Mouse (Mus musculus): ENCODE data around the gene Rdh19.
"Not testable (repeated sequence)": the region's sequence is repeated elsewhere in the genome, so short reads cannot be mapped to it uniquely, and the experiment has no call there.

Rdh19 gene

GRCm38 (mm10) chr10:127849628-127850027 is at the start of gene Rdh19:
TSS of gene Rdh19 (plus strand) at chr10:127849928.
- DNase-seq (ENCODE audit: low spot score) = no peak

GRCm38 (mm10) chr10:127800891-127801290 is 48.8 kb upstream of the Rdh19 start, which contains the start of gene Rdh16:
TSS of gene Rdh16 (plus strand) at chr10:127801152.
- no peak for DNase-seq (ENCODE audit: low spot score)

- no peak for DNase-seq (ENCODE audit: low spot score)
Measured at GRCm38 (mm10) chr10:127801612-127802011, 48.1 kb upstream of the Rdh19 start.

- DNase-seq (ENCODE audit: low spot score) = no peak
Measured at GRCm38 (mm10) chr10:127802236-127802635, 47.5 kb upstream of the Rdh19 start.

- no peak for DNase-seq (ENCODE audit: low spot score)
Measured at GRCm38 (mm10) chr10:127804416-127804815, 45.3 kb upstream of the Rdh19 start.

- DNase-seq (ENCODE audit: low spot score) = no peak
Measured at GRCm38 (mm10) chr10:127815888-127816287, 33.8 kb upstream of the Rdh19 start.

- not testable (repeated sequence) for DNase-seq (ENCODE audit: low spot score)
Measured at GRCm38 (mm10) chr10:127817268-127817910, 32.3 kb upstream of the Rdh19 start.

GRCm38 (mm10) chr10:127821806-127822205 is 27.9 kb upstream of the Rdh19 start:
- DNase-seq (ENCODE audit: low spot score) = not testable (repeated sequence)

GRCm38 (mm10) chr10:127825386-127825785 is 24.3 kb upstream of the Rdh19 start:
- DNase-seq (ENCODE audit: low spot score) = no peak

GRCm38 (mm10) chr10:127829121-127829520 is 20.6 kb upstream of the Rdh19 start:
- no peak for DNase-seq (ENCODE audit: low spot score)

- DNase-seq (ENCODE audit: low spot score) = not testable (repeated sequence)
Measured at GRCm38 (mm10) chr10:127834186-127834585, 15.5 kb upstream of the Rdh19 start.

- no peak for DNase-seq (ENCODE audit: low spot score)
Measured at GRCm38 (mm10) chr10:127835292-127835691, 14.4 kb upstream of the Rdh19 start.

- DNase-seq (ENCODE audit: low spot score) = not testable (repeated sequence)
Measured at GRCm38 (mm10) chr10:127837793-127838192, 11.9 kb upstream of the Rdh19 start.

- DNase-seq (ENCODE audit: low spot score) = no peak
Measured at GRCm38 (mm10) chr10:127838539-127838938, 11.2 kb upstream of the Rdh19 start.

- DNase-seq (ENCODE audit: low spot score) = no peak
Measured at GRCm38 (mm10) chr10:127840776-127841175, 9.0 kb upstream of the Rdh19 start.

GRCm38 (mm10) chr10:127845945-127846344 is 3.8 kb upstream of the Rdh19 start:
- DNase-seq (ENCODE audit: low spot score) = not testable (repeated sequence)

GRCm38 (mm10) chr10:127848089-127848488 is 1.6 kb upstream of the Rdh19 start:
- no peak for DNase-seq (ENCODE audit: low spot score)

- no peak for DNase-seq (ENCODE audit: low spot score)
Measured at GRCm38 (mm10) chr10:127856376-127856775, 6.6 kb downstream of the Rdh19 start.

- no peak for DNase-seq (ENCODE audit: low spot score)
Measured at GRCm38 (mm10) chr10:127864931-127865330, 15.2 kb downstream of the Rdh19 start.

GRCm38 (mm10) chr10:127866232-127866631 is 16.5 kb downstream of the Rdh19 start, which contains the start of gene Rdh16f2:
TSS of gene Rdh16f2 (plus strand) at chr10:127866474.
- no peak for DNase-seq (ENCODE audit: low spot score)

GRCm38 (mm10) chr10:127872484-127872883 is 22.8 kb downstream of the Rdh19 start:
- DNase-seq (ENCODE audit: low spot score) = no peak

GRCm38 (mm10) chr10:127877681-127878080 is 28.0 kb downstream of the Rdh19 start:
- no peak for DNase-seq (ENCODE audit: low spot score)

GRCm38 (mm10) chr10:127878262-127879057 is 28.7 kb downstream of the Rdh19 start:
- no peak for DNase-seq (ENCODE audit: low spot score)
